Mouse (Mus musculus) Muller cell, postnatal 12 days (primary cell): Measurements from ENCODE around the gene Pomt1.
A peak's percentile ranks its signal among the peaks of the same experiment; 100 is the strongest.

Experiments used
- DNase-seq: peaks from one replicate; pipeline ENCODE4 v3.0.0-alpha.2; 2015; ENCODE audit errors: inconsistent ontology term

The Pomt1 gene

DNA sequence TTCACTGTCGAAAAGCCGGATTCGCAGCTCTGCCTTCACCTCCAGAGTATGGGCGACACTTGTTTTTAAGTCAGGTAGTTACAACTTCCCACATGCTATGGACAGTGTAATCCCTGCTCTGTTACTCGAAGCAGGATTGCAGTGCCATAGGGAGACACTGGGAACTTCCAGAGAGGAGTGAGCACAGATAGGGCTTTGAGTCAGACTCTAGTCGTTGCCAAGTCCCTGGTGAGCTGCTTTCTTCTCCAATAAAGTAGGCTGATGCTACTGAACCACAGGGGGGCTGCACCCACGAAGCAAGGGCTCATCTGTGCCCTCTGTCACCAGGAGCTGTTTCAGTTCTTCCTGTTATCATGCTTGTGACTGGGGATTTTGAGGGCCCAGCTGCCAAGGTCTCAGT, 14.8 kb upstream of the Pomt1 start:
- DNase-seq = peak; percentile 15

DNA sequence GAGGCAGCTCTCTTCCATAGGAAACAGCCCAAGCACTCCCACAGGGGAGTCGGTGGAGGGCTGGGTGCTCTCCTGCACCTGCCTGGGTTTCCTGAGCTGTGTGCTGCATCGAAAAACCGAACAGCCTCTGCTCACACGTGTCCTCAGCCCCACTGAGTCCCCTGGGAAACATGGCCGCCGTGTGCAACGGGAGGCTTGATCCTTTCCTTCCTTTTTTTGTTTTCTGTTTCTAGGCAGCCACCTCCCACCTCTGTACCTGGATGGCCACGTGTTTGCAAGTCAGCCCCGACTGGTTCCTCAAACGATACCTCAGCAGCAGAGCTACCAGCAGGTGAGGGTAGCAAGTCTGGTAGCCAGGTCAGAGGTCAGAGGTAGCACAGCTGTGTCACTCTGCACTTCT, 14.3 kb upstream of the Pomt1 start:
- DNase-seq = no peak

DNA sequence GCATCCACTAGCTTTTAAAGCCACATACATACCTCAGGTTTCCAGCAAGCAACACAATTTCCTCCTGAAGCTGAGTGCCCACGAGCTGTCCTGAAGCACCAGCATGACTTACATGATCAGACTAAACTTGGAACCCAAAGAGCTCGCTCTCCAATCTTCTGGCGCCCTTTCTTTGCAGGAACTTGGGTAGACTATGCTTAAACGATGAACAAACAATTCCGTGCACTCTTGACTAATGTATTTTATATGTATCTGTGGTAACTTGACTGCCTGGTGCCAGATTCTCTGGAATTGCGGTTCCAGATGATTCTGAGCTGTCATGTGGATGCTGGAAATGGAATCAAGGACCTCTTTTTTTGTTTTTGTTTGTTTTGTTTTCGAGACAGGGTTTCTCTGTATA, 957 bp upstream of the Pomt1 start:
- DNase-seq = peak; percentile 4

- DNase-seq = peak; percentile 78
Observed at GRCm38 (mm10) chr2:32236760-32237487, 534 bp downstream of the Pomt1 start.

- DNase-seq = no peak
Observed at GRCm38 (mm10) chr2:32237571-32237970, 1.2 kb downstream of the Pomt1 start.

DNA sequence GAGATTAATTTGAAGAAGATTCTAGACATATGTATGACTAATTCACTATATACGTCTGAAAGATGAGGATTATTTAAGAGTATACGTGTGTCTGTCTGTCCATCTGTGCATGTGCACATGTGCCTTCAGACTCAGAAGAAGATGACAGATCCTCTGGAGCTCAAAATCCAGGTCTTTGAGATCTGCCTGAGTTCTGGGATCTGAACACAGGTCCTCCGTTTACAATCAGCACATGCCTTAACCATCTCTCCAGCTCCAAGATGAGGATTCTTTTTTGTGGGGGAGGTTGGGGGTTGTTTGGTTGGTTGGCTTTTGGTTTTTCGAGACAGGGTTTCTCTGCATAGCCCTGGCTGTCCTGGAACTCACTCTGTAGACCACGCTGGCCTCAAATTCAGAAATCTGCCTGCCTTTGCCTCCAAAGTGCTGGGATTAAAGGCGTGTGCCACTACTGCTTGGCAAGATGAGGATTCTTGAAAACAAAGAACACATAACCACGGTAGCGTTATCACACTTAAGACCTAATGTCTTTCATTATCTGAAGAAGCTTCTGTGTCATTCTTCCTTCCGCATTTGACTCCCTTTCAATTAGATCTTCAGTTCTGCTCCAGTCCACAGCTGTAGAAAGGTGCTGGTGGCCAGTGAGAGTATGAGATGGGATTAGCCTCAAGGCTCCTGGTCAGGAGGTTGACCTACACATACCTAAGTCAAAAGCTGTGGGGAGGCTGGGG, 2.5 kb downstream of the Pomt1 start:
- no peak for DNase-seq

- no peak for DNase-seq
Observed at GRCm38 (mm10) chr2:32240591-32240990, 4.2 kb downstream of the Pomt1 start.

- no peak for DNase-seq
Observed at GRCm38 (mm10) chr2:32242986-32243385, 6.6 kb downstream of the Pomt1 start.

DNA sequence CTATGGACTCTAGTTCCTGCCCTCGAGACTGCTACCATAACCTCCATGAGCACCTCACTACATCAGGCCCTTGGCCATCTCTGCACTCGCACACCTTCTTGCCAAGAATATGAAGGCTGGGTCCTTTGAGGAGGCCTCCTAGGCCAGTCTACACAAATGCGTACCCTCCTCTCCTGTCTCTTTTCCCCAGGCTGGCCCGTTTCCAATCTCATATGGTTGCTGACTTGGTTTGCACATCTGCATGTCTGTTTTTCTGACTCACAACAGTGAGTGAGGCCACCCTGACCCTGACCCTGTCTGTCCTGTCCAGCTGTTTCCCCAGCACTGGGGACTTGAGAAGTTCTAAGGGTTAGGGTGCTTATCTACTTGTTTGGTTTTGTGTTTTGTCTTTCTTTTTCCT, 10.4 kb downstream of the Pomt1 start:
- DNase-seq = no peak

DNA sequence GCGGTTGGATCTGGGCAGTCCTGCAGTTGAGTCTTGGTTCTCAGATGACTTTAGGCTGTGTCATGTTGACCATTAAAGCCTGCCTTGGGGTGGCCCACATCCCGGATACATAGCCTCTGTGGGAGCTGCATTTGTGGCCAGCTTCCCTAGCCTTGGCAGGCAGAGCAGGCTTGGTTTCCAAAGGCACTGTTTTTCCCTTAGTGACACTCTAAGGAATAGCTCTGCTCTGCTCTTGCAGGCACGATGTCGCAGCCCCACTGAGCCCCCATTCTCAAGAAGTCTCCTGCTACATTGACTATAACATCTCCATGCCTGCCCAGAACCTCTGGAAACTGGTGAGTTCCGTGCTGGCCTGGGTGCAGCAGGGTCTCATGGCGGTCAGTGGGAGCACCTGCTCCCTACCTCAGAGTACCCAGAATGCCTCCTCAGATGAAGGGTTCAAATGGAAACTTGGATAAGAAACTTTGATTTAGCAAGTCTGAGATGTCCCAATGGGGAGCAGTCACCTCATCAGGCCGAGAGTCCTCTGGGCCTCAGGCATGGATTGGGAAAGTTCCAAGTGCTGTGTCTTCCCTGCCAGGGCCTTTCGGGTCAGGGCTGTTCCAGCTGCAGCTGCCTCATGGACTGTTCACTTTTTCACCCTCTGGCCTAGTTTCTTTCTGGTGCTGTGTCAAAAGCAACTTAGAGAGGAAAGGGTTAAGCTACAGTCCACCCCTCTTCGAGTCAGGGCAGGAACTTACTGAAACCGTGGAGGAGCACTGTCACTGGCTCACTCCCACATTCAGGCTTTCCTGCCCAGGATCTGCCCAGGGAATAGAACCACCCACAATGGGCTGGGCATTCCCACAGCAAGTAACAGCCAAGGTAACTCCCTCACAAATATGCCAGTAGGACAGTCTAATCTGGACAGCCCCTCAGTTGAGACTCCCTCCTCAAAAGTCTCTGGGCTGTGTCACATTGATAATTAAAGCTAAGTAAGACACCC, 12.3 kb downstream of the Pomt1 start:
- no peak for DNase-seq

GRCm38 (mm10) chr2:32251791-32252527, 15.6 kb downstream of the Pomt1 start:
- no peak for DNase-seq

DNA sequence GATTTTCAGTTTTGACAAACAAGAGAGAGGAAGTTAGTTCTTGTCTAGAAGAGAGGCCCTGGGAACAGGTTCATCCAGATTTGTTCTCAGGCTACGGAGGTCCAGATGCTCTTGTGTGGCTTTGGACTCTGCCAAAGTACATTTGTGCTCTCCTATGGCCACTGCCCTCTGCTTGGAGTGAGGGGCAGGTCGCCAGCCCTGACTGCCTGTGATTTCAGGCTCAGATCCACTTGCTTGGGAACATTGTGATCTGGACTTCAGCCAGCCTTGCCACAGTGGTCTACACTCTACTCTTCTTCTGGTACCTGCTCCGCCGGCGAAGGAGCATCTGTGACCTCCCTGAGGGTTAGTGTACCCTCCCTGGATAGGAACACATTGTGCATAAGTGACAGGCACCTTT, 16.3 kb downstream of the Pomt1 start:
- DNase-seq = no peak

- DNase-seq = no peak
Observed at GRCm38 (mm10) chr2:32253352-32253751, 17.0 kb downstream of the Pomt1 start.

DNA sequence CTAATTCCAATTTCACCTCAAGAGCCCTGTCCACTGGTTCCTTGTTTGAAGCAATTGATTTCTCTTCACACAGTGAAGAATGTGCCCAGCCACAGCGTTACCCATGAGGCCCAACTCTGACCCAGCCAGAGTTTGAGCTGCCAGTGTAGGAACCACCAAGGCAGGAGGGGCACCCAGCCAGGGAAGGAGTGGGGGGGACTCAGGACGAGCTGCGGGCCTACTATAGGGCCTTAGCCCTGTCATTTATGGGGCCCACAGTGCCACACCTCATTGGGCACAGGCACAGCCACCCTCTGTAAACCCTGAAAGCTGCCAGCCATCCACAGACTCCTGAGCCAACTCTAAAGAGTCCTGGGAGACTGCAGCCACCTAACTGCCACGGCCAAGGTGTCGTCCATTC, 18.2 kb downstream of the Pomt1 start:
- DNase-seq = no peak

GRCm38 (mm10) chr2:32256273-32256672, 19.9 kb downstream of the Pomt1 start:
- DNase-seq = no peak

DNA sequence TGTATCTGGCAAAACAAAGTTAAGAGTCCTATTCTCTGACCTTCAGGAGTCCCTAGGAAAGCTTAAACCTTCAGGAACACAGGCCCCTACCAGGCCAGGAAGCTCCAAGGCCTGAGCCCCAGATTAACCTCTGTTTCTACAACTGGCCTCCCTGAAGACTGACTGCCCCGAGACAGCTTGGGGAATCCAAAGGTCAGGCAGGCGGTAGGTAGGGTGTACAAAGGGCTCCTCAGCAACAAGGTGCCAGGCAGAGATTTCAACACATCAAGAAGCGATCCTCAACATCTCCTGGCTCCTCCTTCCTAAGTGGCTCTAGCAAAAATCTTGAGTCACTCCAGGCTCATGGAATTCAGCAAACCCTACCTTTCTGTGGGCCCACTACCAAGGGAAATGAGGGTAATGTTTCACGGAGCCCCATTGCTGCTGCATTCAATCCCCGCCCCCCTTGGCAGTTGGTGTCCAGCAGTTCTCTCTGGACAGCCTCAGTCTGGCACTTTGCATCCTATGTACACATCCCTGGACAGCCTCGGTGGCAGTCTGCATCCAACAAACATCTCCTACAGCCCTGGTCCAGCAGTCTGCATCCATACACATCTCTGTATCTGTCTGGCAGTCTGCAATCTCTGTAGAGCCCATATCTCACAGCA, 22.6 kb downstream of the Pomt1 start:
- peak; percentile 14 for DNase-seq

DNA sequence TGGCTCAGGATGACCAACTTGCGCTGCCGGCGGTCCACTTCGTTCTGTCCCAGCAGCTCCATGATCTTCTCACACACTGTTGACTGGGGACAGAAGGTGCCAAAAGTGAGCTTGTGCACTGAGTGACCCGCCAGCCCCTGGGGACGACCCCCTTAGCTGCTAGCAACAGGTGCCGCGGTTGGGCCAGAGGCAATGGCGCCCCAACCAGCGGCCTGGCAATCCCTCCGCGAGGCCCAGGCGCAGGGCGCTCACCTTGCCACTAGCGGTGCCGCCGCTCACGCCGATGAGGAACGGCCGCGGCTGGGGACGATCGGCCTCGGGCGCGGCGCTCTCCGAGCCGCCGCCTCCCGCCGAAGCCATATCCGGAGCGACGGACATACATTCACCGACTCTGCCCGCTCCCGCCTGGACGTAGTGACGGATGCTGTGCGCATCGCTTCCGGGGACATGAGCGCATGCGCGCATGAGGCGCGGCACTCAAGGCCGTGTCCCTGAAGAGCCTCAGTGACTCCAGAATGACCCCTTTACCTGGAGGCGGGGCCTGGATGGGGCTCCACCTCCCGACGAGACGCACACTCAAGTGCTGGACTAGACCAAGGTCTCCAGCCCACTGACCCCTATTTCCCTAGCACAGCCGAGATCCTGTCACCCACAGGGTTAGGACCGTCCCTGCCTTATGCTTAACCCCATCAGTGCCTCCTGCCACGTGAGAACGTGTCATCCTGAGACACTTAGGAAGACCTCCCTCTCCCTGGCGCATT, 23.4 kb downstream of the Pomt1 start, which contains the start of gene Uck1:
Gene Uck1, minus strand, starts transcription at position 503 of the 761 bp plus-strand sequence.
- peak; percentile 90 for DNase-seq

DNA sequence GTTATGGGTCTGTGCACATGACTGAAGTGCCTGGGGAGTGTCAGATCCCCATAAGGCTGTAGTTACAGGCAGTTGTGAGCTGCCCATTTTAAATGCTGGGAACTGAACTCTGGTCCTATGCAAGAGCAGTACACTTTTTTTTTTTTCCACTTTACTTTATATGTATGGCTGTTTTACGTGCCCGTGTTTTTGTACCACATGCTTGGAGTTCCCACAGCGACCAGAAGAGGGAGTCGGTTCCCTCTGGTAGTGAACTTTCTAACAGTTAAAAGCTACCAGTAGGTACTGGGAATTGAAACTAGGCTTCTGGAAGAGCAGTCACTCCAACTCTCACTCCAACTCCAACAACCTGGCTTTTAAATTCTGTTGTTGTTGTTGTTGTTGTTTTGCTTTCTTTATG, 24.2 kb downstream of the Pomt1 start:
- DNase-seq = no peak

DNA sequence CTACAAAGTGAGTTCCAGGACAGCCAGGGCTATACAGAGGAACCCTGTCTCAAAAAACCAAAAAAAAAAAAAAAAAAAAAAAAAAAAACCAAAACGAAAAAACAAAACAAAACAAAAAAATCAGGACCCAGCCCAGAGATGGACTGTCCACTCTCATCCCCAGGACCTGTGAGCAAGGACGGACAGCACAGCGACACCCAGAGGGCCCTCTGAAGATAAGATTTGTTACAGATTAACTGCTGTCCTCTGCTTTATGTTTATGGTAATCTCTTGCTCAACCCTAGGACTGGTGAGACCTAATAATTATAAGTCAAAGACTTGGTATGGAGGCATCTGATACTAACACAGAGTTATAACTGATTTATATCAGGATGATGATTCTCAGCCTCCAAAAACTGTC, 39.4 kb downstream of the Pomt1 start:
- DNase-seq = no peak

- DNase-seq = no peak
Observed at GRCm38 (mm10) chr2:32282289-32282688, 45.9 kb downstream of the Pomt1 start.
